Mouse (Mus musculus) ES-Bruce4 (cell line): ENCODE data around the gene Yif1b. TPM values are rescaled to one million over a fixed set of nuclear protein-coding genes. Genes with fewer than 3 reads are reported as not detected.

Experiments
- H3K27ac ChIP-seq: 2 replicates; pipeline ENCODE4 v1.5.1; 2012; ENCODE audit warnings: low read length, inconsistent platforms; ENCODE audit not compliant: insufficient read depth
- H3K27me3 ChIP-seq: 2 replicates; pipeline ENCODE4 v1.6.1; 2012; ENCODE audit warnings: mild to moderate bottlenecking, low read length, inconsistent platforms; ENCODE audit not compliant: control insufficient read depth, poor library complexity, insufficient read depth, severe bottlenecking
- H3K36me3 ChIP-seq: 2 replicates; pipeline ENCODE4 v1.6.1; 2012; ENCODE audit warnings: inconsistent platforms, mild to moderate bottlenecking, low read length, moderate library complexity; ENCODE audit not compliant: control insufficient read depth, poor library complexity, insufficient read depth, severe bottlenecking
- H3K4me1 ChIP-seq: one replicate; pipeline ENCODE4 v1.8.1; 2011; ENCODE audit warnings: low read length; ENCODE audit not compliant: control insufficient read depth, insufficient read depth
- H3K4me3 ChIP-seq: 2 replicates; pipeline ENCODE4 v1.5.1; 2011; ENCODE audit warnings: low read depth, mild to moderate bottlenecking, low read length
- H3K9ac ChIP-seq: 2 replicates; pipeline ENCODE4 v1.6.1; 2012; ENCODE audit warnings: low read depth, mild to moderate bottlenecking, inconsistent platforms; ENCODE audit not compliant: poor library complexity, severe bottlenecking
- H3K9me3 ChIP-seq: replicated peaks from 2 replicates; pipeline ENCODE4 v1.6.1; 2012; ENCODE audit warnings: mild to moderate bottlenecking, low read length, inconsistent platforms; ENCODE audit not compliant: control insufficient read depth, poor library complexity, insufficient read depth, severe bottlenecking
- CTCF ChIP-seq: IDR thresholded peaks from one replicate; pipeline ENCODE4 v1.8.1; 2011; ENCODE audit warnings: low read depth, low read length
- EP300 ChIP-seq: IDR thresholded peaks from 2 replicates; pipeline ENCODE4 v1.6.1; 2011; ENCODE audit warnings: low read depth, low read length; ENCODE audit not compliant: insufficient read depth
- POLR2A ChIP-seq: IDR thresholded peaks from one replicate; pipeline ENCODE4 v1.8.1; 2011; ENCODE audit warnings: low read length; ENCODE audit not compliant: insufficient read depth
- polyA plus RNA-seq: library from polyadenylated mRNA; stranded (reverse); fragments of >200 nt; gene quantifications from 2 replicates; pipeline ENCODE4 v1.2.4, GENCODE M21; 2011; ENCODE audit warnings: low read depth; ENCODE audit not compliant: missing spikeins, insufficient read depth, insufficient read length

Yif1b gene
- polyA plus RNA-seq, 1 experiment, result 55.2 TPM

DNA sequence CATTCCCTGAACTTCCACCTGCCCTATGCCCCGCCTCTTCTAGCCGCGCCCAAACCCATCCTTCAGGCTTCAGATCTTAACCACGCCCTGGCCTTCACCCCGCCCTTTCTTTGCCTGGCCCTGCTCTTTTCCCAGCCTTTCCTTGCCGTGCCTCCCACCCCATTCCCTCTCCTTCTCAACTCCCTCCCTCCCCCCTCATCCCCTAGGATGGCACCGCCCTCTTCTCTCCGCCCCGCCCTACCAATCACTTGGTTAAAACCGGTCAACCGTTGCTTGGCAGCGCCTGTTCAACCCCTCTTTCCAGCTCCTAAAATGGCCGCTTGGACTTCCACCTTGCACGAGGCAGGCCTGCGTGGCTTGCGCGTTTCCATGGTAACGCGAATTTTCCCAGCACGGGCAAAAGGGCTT lies 24.4 kb upstream of the Yif1b start, which contains the start of gene Catsperg1:
TSS of gene Catsperg1 (minus strand) at position 361 of the 408 bp plus-strand sequence.
- H3K4me3 ChIP-seq, result peak within 1 kb of the TSS; percentile 67

DNA sequence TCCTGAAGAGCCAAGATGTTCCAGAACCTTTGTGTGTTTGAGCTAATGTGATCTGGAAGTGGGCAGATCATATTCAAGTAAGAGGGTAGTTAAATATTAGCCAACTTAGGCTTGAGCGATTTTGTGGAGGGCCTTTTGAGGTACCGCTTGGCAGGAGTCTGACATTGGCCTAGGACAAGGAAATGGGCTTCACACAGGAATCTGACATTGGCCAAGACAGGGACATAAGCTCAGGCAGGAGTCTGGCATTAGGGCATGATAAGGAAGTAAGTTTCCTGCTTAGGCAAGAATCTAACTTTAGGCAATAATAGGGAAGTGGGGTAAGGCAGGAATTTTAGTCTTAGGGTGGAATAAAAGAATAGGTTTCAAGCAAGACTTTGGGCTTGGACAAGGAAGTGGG lies 23.9 kb upstream of the Yif1b start:
- H3K9ac ChIP-seq, result no peak overlapping the region
- H3K36me3 ChIP-seq, result no peaks in the 10 kb centered on the region
- H3K4me3 ChIP-seq, result no peak overlapping the region
- H3K4me1 ChIP-seq, result no peaks in the 10 kb centered on the region
- no peaks in the 10 kb centered on the region for H3K27me3 ChIP-seq
- TF ChIP-seq CTCF, result no peak
- TF ChIP-seq EP300, result no peak
- TF ChIP-seq POLR2A, result no peak
- H3K27ac ChIP-seq, result no peak overlapping the region; the same call in 1 of the 2 replicates
- H3K9me3 ChIP-seq, result no peaks in the 10 kb centered on the region; the same call in 1 of the 2 replicates

More for the DNA sequence above, 24.4 kb upstream of the Yif1b start, which contains the start of gene Catsperg1:
- no peaks in the 10 kb centered on the region for H3K27me3 ChIP-seq
- H3K9ac ChIP-seq, result peak within 1 kb of the TSS; percentile 13
- peak within 1 kb of the TSS; percentile 66 for H3K27ac ChIP-seq
- no peaks in the 10 kb centered on the region; the same call in 1 of the 2 replicates for H3K9me3 ChIP-seq
- H3K4me1 ChIP-seq, result no peaks in the 10 kb centered on the region
- H3K36me3 ChIP-seq, result no peaks in the 10 kb centered on the region
- TF ChIP-seq POLR2A (no peak), EP300 (no peak), CTCF (no peak)

DNA sequence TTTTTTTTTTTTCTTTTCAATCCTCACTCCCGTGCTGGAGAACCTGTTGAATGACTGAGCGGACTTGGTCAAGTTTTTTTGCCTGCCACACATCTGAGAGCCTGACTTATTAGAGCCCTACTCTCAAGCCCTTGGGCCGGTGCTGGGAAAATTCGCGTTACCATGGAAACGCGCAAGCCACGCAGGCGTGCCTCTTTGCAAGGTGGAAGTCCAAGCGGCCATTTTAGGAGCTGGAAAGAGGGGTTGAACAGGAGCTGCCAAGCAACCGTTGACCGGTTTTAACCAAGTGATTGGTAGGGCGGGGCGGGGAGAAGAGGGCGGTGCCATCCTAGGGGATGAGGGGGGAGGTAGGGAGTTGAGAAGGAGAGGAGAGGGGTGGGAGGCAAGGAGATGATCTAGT lies 23.3 kb upstream of the Yif1b start:
- no peak overlapping the region for H3K4me3 ChIP-seq
- no peaks in the 10 kb centered on the region for H3K4me1 ChIP-seq
- H3K36me3 ChIP-seq, result no peaks in the 10 kb centered on the region
- H3K9ac ChIP-seq, result no peak overlapping the region
- peaks cover 3% of the 10 kb centered on the region; the same call in 1 of the 2 replicates for H3K9me3 ChIP-seq
- H3K27ac ChIP-seq, result no peak overlapping the region
- no peaks in the 10 kb centered on the region for H3K27me3 ChIP-seq
- TF ChIP-seq EP300 (no peak), CTCF (no peak), POLR2A (no peak)

DNA sequence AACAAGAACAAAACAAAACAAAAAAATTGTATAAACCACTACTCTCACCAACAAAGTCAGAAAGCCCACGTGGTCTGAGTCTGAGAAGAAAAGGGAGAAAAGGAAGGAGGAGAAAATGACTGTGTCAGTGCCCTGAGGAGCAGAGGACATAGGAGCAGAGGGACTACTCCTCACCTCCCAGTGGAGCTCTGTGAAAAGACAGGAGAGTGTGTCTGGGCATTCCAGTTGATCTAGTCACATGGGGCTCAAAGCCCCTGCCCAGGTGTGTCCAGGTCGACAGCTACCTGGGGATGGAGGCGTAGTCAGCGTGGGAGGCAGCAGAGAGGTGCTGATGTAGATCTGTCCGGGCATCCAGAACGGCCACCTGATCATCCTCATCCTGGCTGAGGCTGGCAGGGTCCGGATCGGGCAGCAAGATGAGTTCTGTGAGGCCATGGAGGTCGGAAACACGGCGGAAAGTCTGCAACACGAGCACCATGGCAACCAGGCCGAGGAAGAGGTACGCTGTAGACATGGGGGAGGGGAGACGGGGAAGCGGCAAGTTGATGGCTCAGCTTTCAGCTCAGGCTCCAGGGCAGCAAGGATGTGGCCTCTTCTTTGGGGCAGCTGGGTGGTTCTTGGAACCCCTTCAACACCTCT lies 13.3 kb upstream of the Yif1b start:
- no peak overlapping the region for H3K4me3 ChIP-seq
- no peak overlapping the region for H3K9ac ChIP-seq
- TF ChIP-seq CTCF (no peak), EP300 (no peak), POLR2A (no peak)
- no peak overlapping the region for H3K27ac ChIP-seq
- H3K27me3 ChIP-seq, result no peaks in the 10 kb centered on the region
- H3K36me3 ChIP-seq, result no peaks in the 10 kb centered on the region
- peaks cover 4% of the 10 kb centered on the region for H3K4me1 ChIP-seq
- H3K9me3 ChIP-seq, result peaks cover 4% of the 10 kb centered on the region; the same call in 1 of the 2 replicates

DNA sequence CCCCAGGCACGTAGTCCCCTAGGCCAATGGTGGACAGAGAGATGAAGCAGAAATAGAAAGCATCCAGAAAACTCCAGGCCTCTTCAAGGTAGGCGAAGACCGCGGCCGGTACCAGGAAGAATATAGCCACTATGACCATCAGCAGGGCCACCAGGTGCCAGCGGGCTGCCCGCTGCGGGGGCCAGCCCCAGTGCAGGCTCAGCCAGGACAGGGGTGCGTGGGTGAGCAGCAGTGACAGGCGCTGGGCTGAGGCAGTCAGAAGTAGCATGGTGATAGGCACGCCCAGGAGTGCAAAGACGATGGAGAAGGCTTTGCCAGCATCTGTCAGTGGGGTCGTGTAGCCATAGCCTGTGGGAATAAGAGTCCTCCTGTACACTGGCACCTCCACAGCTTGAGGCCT lies 12.6 kb upstream of the Yif1b start:
- Histone ChIP-seq H3K27ac (no peak overlapping the region), H3K27me3 (no peaks in the 10 kb centered on the region), H3K4me3 (no peak overlapping the region), H3K4me1 (peaks cover 4% of the 10 kb centered on the region), H3K36me3 (no peaks in the 10 kb centered on the region), H3K9me3 (no peaks in the 10 kb centered on the region), H3K9ac (no peak overlapping the region)
- no peak for TF ChIP-seq EP300

DNA sequence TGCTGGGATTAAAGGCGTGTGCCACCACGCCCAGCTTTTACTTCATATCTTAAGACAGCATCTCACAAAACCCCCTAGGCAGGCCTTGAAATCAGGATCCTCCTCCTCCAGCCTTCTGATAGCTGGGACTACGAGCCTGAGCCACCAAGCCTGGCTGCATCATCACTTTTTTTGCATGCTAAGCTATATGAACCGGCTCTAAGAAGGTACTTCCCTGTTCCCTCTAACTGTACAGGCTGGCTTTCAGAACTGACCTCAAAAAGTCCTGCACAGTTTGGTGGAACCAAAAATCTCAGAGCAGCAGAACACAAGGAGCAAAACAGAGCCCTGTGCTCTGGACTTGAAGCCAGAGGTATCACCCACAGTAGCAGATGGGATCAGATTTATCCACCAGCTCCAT lies 9.9 kb upstream of the Yif1b start:
- H3K4me1 ChIP-seq, result peaks cover 4% of the 10 kb centered on the region

More for the DNA sequence above, 9.9 kb upstream of the Yif1b start:
- no peaks in the 10 kb centered on the region for H3K27me3 ChIP-seq
- no peaks in the 10 kb centered on the region for H3K36me3 ChIP-seq
- H3K9me3 ChIP-seq, result no peaks in the 10 kb centered on the region
- no peak overlapping the region for H3K27ac ChIP-seq
- TF ChIP-seq POLR2A, result no peak
- no peak overlapping the region for H3K9ac ChIP-seq
- no peak overlapping the region for H3K4me3 ChIP-seq
